Mouse (Mus musculus): ENCODE data around the gene Reg4.

DNA sequence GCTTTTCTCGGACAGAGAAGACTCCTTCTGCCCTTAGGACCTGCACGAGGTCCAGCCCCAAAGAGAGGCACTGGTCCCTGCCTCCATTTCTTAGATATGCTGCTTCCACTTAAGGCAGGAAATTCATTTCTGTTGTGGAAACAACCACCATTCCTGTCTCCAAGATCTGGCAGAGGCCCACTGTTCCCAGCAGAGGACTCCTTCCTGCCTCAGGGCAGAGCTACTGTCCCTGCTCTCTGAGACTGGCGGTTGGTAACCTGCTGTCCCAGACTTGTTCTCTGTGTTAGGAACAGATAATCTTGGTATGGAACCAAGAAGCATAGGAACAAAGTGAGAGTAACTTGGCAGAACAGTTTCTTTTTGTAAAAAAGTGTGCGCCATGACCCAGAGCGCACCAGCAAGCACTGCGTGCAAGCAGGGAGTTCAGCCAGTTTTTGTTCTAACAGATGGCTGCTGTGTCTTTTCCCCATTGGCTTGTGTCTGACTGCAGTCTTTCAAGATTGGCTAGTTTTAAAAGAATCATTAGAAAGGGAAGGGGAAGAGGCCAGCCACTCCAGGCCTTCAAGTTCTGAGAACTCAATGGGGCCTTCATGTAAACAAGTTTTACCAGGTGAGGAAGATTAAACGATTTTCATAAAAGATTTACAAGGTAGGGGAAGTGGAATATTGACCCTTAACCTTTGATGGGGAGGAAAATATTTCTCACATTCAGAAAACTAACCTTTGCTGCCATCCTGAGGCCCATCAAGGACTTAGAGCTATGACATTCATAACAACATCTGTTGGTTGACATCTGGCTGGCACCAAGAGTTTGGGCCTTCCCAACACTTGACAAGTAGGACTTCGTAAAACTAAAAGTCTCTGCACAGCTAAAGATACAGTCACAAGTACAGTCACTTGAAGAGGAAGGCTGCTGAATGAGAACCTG, 33.0 kb downstream of the Reg4 start:
- TF ChIP-seq CTCF (IDR thresholded peaks at IDR 0.05; ENCODE audit: borderline replicate concordance, insufficient read depth, low read depth, low read length) (no peak), POLR2A (IDR thresholded peaks at IDR 0.05; ENCODE audit: borderline replicate concordance, insufficient read depth, low read length) (no peak)
